Mouse (Mus musculus) inflammation-experienced regulatory T-cells, adult 16 weeks (primary cell): ENCODE results near the gene Acap1. TPM values are rescaled to one million over a fixed set of nuclear protein-coding genes. Genes with fewer than 3 reads are reported as not detected.

Experiments used
- polyA plus RNA-seq: library from polyadenylated mRNA; unstranded; fragments of 100-300 nt; shearing (Covaris generic); gene quantifications from one replicate; pipeline ENCODE4 v1.2.1, GENCODE M21; 2017

Acap1 gene
- polyA plus RNA-seq: 663 TPM

DNA sequence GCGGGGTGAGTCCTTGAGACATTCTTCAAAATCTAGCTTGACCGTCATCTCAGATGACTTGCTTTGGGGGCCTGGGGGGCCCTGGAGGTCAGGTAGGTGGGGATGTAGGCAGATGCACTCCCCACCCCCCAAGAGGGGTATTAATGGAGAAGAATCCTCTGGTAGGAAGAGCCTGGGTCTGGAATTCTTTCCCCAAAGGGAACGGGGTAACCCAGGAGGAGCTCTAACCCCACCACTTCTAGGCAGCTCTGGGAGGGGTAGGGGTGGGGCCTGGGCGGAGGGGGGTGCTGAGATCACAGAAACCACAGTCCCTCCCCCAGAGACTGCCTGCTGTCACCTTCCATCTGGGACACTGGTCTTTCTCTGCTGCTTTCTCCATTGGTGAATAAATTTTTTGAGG, at the start of gene Acap1:
TSS of gene Acap1 (minus strand) at position 249 of the 400 bp plus-strand sequence.

DNA sequence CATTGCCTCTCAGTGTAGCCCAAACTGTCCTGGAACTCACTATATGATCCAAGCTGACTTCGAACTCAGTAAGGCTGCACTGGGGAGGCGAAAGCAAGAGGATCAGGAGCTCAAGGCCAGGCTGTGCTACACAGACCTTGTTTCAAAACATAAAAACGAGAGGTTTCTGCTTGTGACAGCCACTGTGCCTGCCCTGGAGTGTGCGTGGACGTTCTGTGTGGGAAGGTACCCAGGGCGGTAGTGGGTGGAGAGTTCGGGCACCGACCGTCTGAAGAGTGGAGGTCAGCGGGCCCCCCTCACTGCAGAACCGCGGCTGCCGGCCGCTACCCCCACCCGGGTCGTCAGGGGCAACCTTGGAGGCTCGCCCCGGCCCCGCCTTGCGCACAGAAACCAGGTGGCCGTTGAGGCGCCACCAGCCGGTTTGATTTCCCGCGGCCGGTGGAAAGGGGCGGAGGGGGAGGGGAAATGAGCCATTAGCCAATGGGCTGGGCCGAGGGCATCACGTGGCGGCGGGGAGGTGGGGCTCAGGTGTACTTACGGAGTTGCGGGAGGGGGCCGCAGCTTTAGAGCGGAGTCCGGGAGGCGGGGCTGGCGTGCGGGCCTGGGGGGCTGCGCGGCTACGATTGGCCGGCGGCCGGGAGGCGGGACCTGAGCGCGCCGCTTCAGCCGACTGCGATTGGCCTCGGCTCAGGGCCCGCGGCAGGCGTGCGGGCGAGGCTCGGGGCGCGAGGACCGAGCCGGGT, 40.0 kb upstream of the Acap1 start, which contains the start of gene Ybx2:
TSS of gene Ybx2 (plus strand) at position 660 of the 743 bp plus-strand sequence.

DNA sequence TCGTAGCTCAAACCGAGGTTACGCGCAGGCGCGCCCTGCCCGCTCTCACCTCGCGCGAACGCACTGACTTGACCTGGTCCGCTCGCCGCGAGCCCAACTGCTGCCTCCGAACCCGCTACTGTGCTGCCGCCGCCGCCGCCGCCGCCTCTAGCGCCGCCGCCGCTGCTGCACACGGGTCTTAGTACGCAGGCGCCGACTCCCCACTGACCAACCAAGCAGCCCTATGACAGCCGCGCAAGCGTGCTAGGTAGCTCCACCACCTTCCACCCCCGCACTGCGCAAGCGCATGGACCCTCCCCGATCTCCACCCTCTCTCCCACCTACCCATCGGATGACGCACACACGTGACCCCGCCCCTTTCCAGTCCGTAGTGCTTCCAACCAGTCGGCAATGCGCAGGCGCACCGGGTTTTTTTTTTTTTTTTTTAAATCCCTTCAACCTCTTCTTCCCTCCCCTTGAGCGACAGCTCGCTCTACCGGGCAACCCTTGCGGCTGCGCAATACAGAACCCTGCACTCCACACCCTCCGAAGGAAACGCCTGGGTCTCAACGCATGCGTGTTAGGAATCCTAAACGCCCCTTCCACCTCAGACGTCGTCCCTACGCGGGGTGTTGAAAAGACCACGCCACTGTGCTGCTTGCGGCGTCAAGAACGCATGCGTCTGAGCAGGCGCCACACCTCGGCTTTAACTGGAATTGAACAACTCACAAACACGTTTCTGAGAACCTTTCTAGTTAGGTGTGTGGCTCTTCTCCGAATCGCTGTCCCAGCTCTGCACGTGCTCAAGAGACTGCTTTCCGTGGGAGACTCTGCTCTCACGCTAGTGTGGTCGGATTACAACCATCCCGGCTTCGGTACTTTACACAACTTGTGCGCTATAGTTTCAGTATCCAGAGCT, 26.0 kb upstream of the Acap1 start, which contains the start of gene Eif5a:
TSS of gene Eif5a (minus strand) at position 845 of the 898 bp plus-strand sequence.

DNA sequence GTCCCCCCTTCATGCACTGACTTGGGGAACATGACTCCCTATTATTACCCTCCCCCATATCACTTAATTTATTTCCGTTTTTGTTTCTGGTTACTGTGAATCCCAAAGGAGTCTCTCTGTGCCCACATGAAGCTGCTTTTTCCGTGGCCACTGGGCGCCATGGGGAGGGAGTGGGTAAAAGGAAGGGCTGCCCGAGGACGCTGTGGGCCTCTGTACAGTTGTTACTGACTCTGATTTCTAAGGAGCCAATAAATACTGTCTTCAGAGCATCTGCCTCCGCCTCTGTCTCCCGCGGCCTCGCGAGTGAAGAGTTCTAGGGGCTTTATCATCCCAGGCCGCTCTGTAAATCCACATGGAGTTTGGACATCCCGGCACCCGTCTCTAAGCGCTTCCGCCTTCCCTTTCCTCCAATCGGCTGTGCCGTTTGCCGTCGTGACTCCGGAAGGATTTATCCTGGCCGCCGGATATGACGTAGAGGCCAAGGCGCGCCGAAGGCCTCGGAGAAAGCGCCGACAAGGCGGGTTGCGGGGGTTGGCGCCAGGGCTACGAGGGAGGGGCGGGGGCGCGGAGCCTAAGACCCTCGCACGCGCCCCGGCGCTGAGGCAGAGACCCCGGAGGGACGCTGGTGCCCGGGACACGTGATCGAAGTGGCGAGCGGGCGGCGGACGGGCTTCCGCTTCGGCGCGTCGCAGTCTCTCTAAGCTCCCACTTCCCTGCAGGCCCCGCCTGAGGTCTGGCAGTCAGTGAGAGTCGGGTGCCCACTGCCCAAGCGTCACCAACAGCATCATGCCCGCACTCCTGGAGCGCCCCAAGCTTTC, 18.4 kb upstream of the Acap1 start, which contains the start of gene Gps2:
TSS of gene Gps2 (plus strand) at position 335 of the 818 bp plus-strand sequence.

DNA sequence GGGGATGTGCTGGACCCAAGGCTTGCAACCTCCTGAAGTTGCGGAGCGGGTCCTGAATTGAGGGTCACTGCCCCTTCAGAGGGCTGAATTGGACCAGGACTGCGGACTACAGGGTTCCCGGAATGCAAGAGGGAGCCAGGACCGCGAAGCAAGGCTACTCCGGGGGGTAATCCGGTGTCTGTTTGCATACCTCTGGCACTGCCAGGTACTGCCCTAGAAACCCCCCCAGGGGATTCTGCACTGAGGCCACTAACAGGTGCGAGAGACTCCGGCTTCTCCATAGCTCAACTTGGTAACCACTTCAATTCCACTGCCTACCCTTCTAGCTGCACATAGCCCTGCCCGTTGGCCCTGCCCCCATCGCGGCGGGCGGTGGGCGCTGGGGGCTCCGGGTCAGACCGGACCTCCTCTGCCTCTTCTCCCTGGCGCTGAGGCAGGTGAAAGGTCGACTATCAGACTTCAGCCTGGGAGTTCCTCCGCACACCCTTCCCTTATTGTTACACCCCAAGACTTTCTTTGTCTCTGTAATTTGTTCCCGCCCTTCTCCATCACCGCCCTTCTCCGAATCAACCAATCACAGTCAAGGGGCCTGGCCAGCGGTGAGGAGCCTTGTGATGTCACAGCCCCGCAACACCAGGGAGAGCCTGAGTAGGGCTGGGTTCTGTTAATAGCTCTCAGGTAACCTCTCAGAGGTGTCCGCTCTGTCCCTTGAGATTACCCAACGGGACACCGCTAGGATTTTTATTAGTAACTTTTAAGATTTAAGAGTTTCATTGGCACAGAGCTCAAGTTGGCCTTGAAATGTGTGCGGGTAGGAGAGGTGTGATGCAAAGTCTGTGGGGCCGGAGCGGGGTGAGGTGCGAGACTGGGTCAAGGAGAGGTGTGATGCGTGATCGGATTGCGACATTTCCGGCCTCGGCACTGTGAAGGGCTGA, 5.4 kb upstream of the Acap1 start, which contains the start of the genes 2810408A11Rik and Neurl4:
TSS of gene 2810408A11Rik (minus strand) at position 517 of the 935 bp plus-strand sequence.
TSS of gene Neurl4 (plus strand) at position 602 of the 935 bp plus-strand sequence.

DNA sequence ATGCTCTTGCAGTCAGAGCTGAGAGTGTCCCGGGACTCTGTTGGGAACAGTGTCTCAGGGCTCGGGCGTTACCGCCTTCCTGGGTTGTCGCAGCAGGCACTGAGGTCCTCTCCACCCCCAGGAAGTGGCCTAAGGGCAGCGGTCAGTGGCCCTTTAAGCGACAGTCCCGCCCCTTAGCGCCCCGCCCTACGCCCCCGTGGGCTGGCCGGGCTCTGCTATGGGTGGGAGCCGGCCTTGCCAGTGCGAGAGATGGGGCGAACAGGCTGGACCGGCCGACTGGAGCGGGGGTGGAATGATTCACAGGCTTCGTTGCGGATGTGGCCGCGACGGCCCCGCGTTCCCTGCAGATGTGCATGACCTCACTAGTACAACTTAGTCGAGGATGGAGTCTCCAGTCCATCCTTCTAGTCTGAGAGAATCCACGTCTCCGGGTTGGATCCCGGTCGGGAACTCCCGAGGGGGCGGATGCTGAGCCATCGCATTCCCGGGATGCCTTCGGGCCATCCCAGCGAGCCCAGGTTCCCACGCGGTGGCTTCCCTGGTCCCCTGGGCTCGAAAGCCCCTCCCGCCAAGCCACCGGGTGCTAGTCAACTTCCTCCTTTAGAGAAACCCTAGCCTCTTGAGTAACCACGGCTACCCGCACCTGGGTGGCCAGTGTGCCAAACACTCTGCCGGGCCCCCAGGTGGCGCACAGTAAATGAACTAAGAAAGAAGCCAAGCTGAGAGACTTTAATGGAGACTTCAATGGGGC, 14.3 kb downstream of the Acap1 start, which contains the start of gene Kctd11:
TSS of gene Kctd11 (minus strand) at position 554 of the 751 bp plus-strand sequence.

DNA sequence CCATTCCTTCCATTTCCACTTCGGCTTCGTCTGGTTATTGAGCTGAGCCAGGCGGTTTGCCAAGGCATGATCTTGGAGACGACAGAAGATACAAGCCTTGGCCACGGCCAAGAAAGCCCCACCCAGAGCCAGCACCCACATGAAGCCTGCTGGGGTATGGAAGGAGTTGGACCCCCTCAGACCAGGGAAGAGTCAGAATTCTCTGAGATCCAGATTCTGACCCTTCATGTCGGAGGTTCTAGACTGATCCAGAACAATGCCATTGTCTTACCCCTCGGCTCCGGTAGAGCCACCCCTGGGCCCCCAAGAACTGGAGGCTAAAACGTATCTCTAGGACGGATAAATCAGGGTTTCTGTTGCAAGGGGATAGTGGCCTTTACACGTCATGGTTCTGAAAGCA, 17.5 kb downstream of the Acap1 start, which contains the start of gene Tmem95:
TSS of gene Tmem95 (minus strand) at position 141 of the 400 bp plus-strand sequence.

DNA sequence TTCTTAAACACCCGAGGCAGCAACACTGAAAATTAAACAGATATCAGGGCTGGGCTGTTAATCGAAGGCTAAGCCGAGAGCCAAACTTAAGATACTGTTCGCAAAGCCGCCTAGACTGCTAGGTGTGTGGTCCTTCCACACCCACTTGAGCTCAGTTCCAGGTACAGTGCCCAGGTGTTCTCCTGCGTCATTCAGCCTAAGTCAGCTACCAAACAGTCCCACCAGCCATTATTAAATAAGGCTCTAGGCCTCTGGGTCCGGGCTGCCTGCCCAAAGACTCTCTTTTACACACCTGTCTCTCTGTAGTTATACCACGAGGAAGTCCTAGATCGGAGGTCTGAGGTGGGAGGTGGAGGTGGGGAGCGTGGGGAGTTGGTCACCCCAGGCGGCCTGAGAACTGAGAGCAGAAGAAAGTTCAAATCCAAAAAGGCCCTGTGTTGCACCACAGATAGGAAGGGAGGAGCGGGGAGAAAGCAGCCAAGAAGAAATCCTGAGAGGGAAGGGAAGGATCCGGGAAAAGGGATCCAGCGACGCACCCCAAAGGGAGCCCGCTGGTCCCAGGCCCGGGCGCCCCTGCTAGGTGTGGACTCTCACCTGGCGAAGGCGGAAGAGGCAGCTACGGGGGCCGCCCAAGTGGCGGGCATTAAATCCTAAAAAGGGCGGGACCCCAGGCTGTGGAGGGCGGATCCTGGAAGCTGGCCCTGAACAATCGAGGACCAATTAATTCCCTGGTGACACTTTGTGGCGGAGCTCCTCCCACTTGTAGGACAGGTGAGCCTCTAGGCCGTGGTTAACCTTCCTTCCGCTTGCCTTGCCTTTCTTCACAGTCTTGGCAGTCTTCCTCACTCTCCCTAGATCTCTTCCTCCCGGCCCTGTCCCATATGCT, 37.0 kb downstream of the Acap1 start, which contains the start of gene Tnk1:
TSS of gene Tnk1 (minus strand) at position 618 of the 886 bp plus-strand sequence.

DNA sequence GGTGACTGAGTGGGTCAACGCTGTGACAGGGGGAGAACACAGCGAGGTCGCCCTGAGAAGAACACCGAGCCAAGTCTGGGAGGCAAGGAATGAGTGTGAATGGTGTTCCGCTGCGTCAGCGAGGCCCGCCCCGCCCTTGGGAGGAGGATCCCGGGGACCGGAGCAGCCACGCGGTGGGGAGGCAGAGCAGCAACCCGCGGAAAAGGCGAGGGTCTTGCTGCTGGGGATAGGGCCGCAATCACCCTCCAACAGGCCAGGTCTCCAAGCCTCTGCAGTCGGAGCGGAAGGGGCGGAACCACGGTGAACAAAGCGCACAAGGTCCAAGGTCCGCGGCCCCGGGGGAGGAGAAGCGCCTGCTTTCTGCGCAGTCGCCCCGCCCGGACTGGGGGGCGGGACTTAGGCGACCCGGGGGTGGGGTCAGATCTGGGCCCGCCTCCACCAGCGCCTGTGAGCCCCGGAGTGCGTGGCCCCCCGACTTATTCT, 49.1 kb downstream of the Acap1 start, which contains the start of gene Plscr3:
TSS of gene Plscr3 (plus strand) at position 179 of the 483 bp plus-strand sequence.

DNA sequence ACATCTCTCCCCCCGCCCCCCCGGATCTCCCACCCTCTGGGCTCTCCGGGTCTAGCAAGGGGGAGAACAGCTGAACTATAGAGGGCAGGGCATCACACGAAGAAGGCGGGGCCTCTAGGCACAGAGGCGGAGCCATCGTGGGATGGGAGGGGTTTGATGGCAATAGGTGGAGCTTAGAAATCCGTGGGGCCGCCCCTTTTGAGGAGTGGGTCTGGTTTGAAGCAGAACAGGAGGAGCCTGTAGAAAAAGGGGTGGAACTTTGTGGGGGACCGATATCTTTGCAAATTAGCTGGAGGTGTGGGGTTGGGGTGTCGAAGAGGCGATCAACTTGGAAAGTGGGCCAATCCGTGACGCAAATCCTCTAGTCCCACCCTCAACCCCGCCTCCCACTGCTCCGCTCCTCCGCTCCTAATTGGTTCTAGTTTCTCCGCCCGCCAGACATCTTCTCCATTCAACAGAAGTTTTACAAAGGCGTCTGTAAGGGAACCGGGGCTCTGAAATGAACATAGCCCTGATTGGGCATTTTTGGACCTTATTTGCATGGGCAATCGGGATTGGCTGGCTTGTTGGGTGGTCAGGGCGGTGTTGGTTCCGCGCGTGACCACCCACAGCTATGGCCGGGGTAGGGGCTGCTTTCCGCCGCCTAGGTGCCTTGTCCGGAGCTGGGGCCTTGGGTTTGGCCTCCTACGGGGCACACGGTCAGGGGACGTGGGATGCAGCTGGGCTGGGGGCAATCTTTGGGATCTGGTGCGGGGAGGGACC, 57.2 kb downstream of the Acap1 start, which contains the start of gene Tmem256:
TSS of gene Tmem256 (plus strand) at position 563 of the 762 bp plus-strand sequence.

DNA sequence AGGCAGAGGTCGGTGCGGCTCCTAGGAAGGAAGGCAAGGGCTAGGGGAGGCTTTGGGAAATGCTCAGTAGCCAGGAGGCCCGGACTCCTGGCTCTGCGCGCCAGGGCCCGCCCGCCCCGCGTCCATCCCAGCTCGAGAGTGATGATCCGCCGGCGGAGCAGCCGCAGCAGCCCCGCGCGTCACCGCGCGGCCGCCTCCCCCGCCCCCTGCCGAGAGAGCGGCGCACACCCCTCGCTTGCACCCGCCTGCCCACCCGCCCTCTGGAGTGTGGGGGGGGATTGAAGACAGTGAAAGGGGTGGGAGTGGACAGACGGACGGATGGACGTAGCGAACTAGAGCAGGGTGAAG, 57.8 kb downstream of the Acap1 start, which contains the start of gene Nlgn2:
TSS of gene Nlgn2 (minus strand) at position 181 of the 348 bp plus-strand sequence.

Other genes with a start within 250 kb of the Acap1 start
- not detected for gene Sox15, start 240.2 kb downstream of the Acap1 start, polyA plus RNA-seq
- 56.1 TPM for gene Mpdu1, start 232.9 kb downstream of the Acap1 start, polyA plus RNA-seq
- gene Cd68, start 229.4 kb downstream of the Acap1 start, polyA plus RNA-seq: 10.3 TPM
- 508 TPM for gene Eif4a1, start 223.1 kb downstream of the Acap1 start, polyA plus RNA-seq
- gene Senp3, start 213.5 kb downstream of the Acap1 start, polyA plus RNA-seq: 39.6 TPM
- 0.29 TPM for gene Tnfsf13, start 209.8 kb downstream of the Acap1 start, polyA plus RNA-seq
- gene Tnfsf12, start 199.7 kb downstream of the Acap1 start, polyA plus RNA-seq: not detected
- gene Tnfsfm13, start 199.4 kb downstream of the Acap1 start, polyA plus RNA-seq: not detected
- 58.0 TPM for gene Polr2a, start 136.9 kb downstream of the Acap1 start, polyA plus RNA-seq
- not detected for gene Slc35g3, start 133.6 kb downstream of the Acap1 start, polyA plus RNA-seq
- 5.8 TPM for gene Zbtb4, start 129.6 kb downstream of the Acap1 start, polyA plus RNA-seq
- 6.2 TPM for gene Chrnb1, start 99.6 kb downstream of the Acap1 start, polyA plus RNA-seq
- not detected for gene Fgf11, start 93.7 kb downstream of the Acap1 start, polyA plus RNA-seq
- gene Tmem102, start 89.9 kb downstream of the Acap1 start, polyA plus RNA-seq: not detected
- not detected for gene Gm39566, start 80.2 kb downstream of the Acap1 start, polyA plus RNA-seq
- not detected for gene Spem2, start 77.1 kb downstream of the Acap1 start, polyA plus RNA-seq
- gene Spem1, start 73.4 kb downstream of the Acap1 start, polyA plus RNA-seq: not detected
- gene Nlgn2, start 57.8 kb downstream of the Acap1 start, polyA plus RNA-seq: 0.61 TPM
- 113 TPM for gene Tmem256, start 57.0 kb downstream of the Acap1 start, polyA plus RNA-seq
- gene Plscr3, start 49.2 kb downstream of the Acap1 start, polyA plus RNA-seq: 27.8 TPM
- gene Tnk1, start 36.8 kb downstream of the Acap1 start, polyA plus RNA-seq: not detected
- gene Tmem95, start 17.5 kb downstream of the Acap1 start, polyA plus RNA-seq: not detected
- gene Kctd11, start 14.1 kb downstream of the Acap1 start, polyA plus RNA-seq: 2.3 TPM
- gene 2810408A11Rik, start 5.4 kb upstream of the Acap1 start, polyA plus RNA-seq: 3.0 TPM
- gene Neurl4, start 5.5 kb upstream of the Acap1 start, polyA plus RNA-seq: 5.7 TPM
- 163 TPM for gene Gps2, start 18.3 kb upstream of the Acap1 start, polyA plus RNA-seq
- gene Eif5a, start 26.4 kb upstream of the Acap1 start, polyA plus RNA-seq: 1,233 TPM
- gene Ybx2, start 40.3 kb upstream of the Acap1 start, polyA plus RNA-seq: not detected
- not detected for gene Slc2a4, start 52.6 kb upstream of the Acap1 start, polyA plus RNA-seq
- gene Cldn7, start 69.2 kb upstream of the Acap1 start, polyA plus RNA-seq: not detected
- gene Ctdnep1, start 85.6 kb upstream of the Acap1 start, polyA plus RNA-seq: 36.6 TPM
- gene Elp5, start 87.0 kb upstream of the Acap1 start, polyA plus RNA-seq: 70.7 TPM
- gene Gabarap, start 95.6 kb upstream of the Acap1 start, polyA plus RNA-seq: 438 TPM
- 117 TPM for gene Phf23, start 100.2 kb upstream of the Acap1 start, polyA plus RNA-seq
- 25.7 TPM for gene Dvl2, start 105.1 kb upstream of the Acap1 start, polyA plus RNA-seq
- gene Acadvl, start 119.9 kb upstream of the Acap1 start, polyA plus RNA-seq: 152 TPM
- 11.7 TPM for gene Dlg4, start 121.4 kb upstream of the Acap1 start, polyA plus RNA-seq
- gene Asgr1, start 158.5 kb upstream of the Acap1 start, polyA plus RNA-seq: not detected
- not detected for gene Asgr2, start 197.1 kb upstream of the Acap1 start, polyA plus RNA-seq
- gene Mgl2, start 234.8 kb upstream of the Acap1 start, polyA plus RNA-seq: not detected